Mouse (Mus musculus): ENCODE results near the gene Fam204a.

DNA sequence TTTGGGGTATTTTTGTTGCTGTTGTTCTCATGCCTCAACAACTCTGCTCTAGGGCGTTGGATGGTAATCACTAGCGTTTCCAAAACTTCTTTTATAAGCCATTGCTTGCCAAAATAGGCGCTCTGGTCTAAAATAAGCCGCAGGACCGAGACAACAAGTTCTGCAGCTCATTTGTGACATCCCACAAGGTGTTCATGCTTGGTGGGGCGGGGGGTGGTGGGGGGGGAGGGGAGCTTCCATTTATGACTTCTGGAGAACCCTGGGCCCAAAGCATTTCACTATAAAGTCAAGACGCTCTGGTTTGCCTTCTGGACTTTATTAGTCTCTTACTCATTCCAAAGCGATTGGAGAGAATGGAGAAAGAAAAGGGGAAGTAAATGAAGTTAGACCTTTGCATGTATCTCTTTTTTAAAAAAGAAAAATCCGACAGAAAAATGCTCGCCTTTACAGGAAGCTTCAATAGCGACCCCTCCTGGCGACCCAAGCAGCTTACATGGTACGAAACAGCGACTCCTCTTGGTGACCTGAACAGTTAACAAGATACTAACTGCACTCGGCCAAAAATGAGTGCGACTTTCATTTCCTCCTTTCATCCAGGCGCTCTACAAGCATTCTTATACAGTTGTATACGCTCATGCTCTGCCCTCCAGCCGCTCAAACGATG is 65.8 kb downstream of the Fam204a start:
- TF ChIP-seq CTCF (IDR thresholded peaks at IDR 0.05; ENCODE audit: insufficient read depth, low read depth, low read length) (no peak), POLR2A (IDR thresholded peaks at IDR 0.05; ENCODE audit: insufficient read depth, low read depth, low read length) (no peak)

Measured in olfactory bulb, adult 2 months (tissue).